Mouse (Mus musculus) bone marrow, adult 2 months (tissue): ENCODE measurements around the gene Gm49387. TPM values are rescaled to one million over a fixed set of nuclear protein-coding genes. Genes with fewer than 3 reads are reported as not detected.

Source experiments
- H3K27ac ChIP-seq: fragments of 200-500 bp; 2 replicates; pipeline ENCODE4 v1.5.1; 2012; ENCODE audit warnings: low read depth, mild to moderate bottlenecking, control low read depth, inconsistent platforms, low read length; ENCODE audit not compliant: control insufficient read depth, poor library complexity, insufficient read depth
- H3K4me1 ChIP-seq: fragments of 200-500 bp; 2 replicates; pipeline ENCODE4 v1.6.1; 2011; ENCODE audit warnings: low read length; ENCODE audit not compliant: control insufficient read depth, insufficient read depth
- H3K4me3 ChIP-seq: fragments of 200-500 bp; replicated peaks from 2 replicates; pipeline ENCODE3; 2011; ENCODE audit warnings: mild to moderate bottlenecking, low read depth, low read length, control low read depth; ENCODE audit not compliant: control insufficient read depth
- CTCF ChIP-seq: fragments of 200-500 bp; IDR thresholded peaks from 2 replicates; pipeline ENCODE4 v1.5.1; 2011; ENCODE audit warnings: low read length, control low read depth; ENCODE audit not compliant: control insufficient read depth, insufficient read depth
- POLR2A ChIP-seq: fragments of 200-500 bp; IDR thresholded peaks from 2 replicates; pipeline ENCODE4 v1.6.1; 2011; ENCODE audit warnings: low read depth, mild to moderate bottlenecking, control low read depth, low read length, borderline replicate concordance; ENCODE audit not compliant: control insufficient read depth
- WGBS: fragments of 180-500 bp; shearing (Covaris S2); methylation state at CpG from one replicate; pipeline ENCODE4 v1.1.7; 2018; 5-methylcytosine and 5-hydroxymethylcytosine counted together
- polyA plus RNA-seq: library from polyadenylated mRNA; stranded (reverse); fragments of >200 nt; gene quantifications from 2 replicates; pipeline ENCODE4 v1.2.4, GENCODE M21; 2011; ENCODE audit warnings: low replicate concordance; ENCODE audit not compliant: missing spikeins, insufficient read depth, insufficient read length

Gene Gm49387
- polyA plus RNA-seq, 1 experiment = not detected

GRCm38 (mm10) chr14:31663376-31664099 lies 22.9 kb upstream of the Gm49387 start:
- TF ChIP-seq CTCF = no peak
- TF ChIP-seq POLR2A = no peak
- H3K27ac ChIP-seq = no peak overlapping the region
- H3K4me1 ChIP-seq = peaks cover 9% of the 10 kb centered on the region
- 84% methylated on average over 13 of the region's 13 CpGs for WGBS
- no peak overlapping the region for H3K4me3 ChIP-seq

DNA sequence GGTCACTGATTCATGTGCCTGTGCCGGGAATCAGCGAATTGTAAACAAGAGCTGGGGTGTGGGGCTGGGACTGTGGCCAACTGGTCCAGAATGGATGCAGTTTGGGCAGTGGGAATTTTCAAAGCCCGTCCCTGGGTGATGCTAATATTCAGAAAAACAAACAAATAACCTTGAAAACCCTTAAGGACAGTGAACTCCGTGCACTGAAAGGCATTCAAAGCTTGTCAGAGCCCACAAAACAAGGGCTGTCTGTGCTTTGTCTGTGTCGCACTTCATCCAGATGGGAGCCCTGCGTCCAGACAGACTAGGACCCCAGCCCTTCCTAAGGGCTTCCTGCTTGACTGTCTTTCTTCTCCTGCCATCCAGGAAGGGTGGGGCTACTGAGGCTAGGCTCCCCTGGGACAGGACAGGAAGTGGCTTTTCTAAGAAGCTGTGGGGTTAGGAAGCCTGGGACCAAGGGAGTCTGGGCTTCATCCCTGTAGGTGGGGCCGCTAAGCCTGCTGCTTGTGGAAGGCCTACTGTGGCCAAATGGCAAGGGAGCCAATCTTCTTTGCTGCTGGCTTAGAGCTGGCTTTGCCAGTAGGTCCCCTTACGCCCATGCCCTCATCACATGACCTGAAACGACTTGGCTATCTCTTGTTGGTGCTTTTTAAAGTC lies 22.0 kb upstream of the Gm49387 start:
- Histone ChIP-seq H3K4me1 (peaks cover 9% of the 10 kb centered on the region), H3K27ac (peak overlapping the region; percentile 83), H3K4me3 (no peak overlapping the region)
- 37% methylated on average over 9 of the region's 9 CpGs for WGBS
- TF ChIP-seq POLR2A = no peak
- TF ChIP-seq CTCF = no peak

DNA sequence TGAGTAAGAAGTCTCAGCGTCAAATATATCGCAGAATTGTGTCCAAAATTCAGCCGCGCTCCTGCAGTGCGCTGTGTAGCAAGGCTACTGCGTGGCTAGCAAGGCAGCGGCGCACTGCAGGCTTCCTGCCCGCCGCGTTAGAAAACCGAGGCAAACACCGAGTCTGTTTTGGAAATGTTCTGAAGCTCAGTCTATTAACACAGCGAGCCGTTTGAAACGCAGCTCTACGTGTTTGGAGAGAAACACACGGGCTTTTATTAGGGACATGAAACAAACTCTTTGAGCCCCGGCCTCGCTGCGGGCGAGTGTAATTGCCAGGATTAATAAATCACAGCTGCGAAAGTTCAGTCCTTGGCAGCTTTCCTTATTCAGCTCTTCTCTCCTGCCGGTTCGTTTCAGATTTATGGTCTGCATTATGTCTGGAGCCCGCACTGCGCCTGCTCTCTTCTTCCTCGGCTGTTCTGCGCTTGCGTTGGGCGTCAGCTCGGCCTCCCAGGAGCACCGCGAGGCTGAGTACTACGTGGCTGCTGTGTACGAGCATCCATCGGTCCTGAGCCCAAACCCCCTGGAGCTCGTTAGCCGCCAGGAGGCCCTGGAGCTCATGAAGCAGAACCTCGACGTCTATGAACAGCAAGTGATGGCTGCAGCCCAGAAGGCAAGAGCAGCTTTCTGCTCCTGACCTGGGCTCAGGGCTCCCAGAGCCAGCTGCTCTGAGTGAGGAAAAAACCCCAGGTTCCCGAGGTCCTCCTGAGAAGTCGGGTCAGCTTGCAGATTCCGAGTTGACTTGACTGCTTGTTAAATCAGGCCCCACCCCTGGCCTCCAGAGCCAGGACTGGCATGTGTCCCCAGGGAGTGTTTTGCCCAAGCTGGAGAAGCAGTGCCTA lies 21.2 kb upstream of the Gm49387 start:
- WGBS = 3% methylated on average over 44 of the region's 44 CpGs
- H3K4me1 ChIP-seq = peaks cover 8% of the 10 kb centered on the region
- TF ChIP-seq POLR2A (peak; percentile 71; the same call in 1 of the 2 replicates), CTCF (no peak)
- H3K27ac ChIP-seq = peak overlapping the region; percentile 83
- peak overlapping the region; percentile 60 for H3K4me3 ChIP-seq

DNA sequence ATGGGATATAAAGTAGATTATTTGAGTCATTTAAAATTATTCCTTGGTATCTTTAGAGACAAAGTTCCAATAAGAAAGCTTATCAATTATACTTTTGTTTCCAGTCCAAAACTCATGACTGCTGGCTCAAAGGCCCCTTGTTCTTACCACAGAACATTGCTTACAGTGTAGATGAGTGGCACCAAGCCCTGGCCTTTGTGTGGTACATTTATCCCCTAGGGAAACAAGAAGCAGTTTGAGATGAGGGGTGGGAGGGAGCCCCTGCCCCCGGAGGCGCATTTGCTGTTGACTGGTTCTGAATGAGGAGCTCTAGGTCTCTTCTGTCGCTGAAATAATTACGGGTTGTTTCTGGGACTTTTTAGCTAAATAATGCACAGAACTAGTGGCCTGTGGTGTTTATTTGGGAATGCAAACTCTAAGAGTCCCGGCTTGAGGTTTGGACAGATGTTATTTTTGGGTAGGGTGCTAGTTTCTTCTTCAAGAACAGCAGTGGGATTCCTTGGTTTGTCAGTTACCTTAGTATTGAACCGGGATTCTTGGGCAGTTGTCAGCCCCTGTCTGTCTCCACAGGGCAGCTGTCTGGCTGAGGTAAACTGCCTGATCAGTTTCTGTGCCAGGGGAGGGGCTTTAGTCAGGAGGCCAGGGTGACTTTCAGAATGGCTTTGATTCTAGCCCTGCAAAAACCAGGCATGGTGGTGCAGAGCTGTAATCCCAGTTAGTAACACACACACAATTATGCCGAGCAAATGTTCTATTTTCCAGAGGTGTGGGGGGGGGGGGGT lies 19.8 kb upstream of the Gm49387 start:
- peaks cover 6% of the 10 kb centered on the region for H3K4me1 ChIP-seq
- no peak overlapping the region for H3K4me3 ChIP-seq
- H3K27ac ChIP-seq = no peak overlapping the region
- TF ChIP-seq POLR2A (no peak), CTCF (no peak)
- 74% methylated on average over 7 of the region's 7 CpGs for WGBS

DNA sequence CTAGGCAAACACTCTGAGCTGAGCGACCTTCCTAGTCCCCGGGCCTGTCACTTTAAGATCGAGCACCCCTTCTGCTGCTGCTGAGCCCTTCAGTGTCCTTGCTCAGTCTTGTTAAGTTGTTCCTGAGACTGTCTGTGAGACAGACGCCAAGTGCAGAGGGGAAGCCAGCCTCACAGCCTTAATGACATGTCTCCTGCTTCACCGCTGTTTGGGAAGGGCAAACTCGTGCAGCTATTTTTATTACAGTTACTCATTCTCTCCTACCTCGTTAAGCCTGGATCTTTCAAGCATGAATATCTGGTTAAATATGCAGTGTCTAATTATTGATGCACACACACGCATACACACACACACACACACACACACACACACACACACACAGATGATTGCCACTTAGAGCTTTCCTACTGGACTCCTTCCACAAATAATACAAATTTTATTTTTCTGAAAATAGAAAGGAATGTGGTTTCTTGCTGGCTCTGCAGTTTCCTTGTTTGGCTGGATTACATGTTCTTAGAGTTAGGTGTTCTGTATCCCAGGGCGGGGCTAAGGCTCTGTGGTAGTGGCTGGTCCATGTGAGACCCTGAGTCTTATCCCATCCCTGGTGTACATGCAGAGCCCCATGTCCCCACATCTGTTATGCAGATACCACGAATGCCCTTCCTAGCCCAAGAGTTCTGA lies 19.0 kb upstream of the Gm49387 start:
- peaks cover 6% of the 10 kb centered on the region for H3K4me1 ChIP-seq
- TF ChIP-seq CTCF = no peak
- no peak for TF ChIP-seq POLR2A
- 56% methylated on average over 10 of the region's 10 CpGs for WGBS
- no peak overlapping the region for H3K27ac ChIP-seq
- H3K4me3 ChIP-seq = no peak overlapping the region

GRCm38 (mm10) chr14:31658126-31658680 lies 17.5 kb upstream of the Gm49387 start:
- Histone ChIP-seq H3K4me3 (no peak overlapping the region), H3K4me1 (peaks cover 6% of the 10 kb centered on the region), H3K27ac (no peak overlapping the region)
- 90% methylated on average over 8 of the region's 8 CpGs for WGBS
- TF ChIP-seq POLR2A (no peak), CTCF (no peak)
